Mouse (Mus musculus): ENCODE measurements around the gene Dab2.

DNA sequence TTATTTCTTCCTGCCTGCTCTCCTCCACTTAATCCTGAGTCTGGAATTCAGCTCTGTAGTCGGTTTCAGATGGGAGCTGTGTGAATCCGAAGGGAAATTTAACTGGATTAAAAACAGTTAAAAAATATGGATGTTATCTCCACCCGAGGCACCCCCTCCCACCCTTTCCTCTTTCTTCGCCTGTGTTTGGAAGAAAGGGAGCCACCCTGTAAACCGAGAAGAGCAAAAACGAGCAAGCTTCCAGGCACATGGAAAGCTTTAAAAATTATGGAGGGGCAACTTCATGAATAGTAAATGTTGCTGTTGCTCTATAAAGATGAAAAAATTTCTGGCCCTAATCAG, 88.1 kb downstream of the Dab2 start:
- no peak for TF ChIP-seq CTCF (IDR thresholded peaks at IDR 0.05; ENCODE audit: borderline replicate concordance, extremely low read depth, insufficient read depth, insufficient read length)
- no peak for TF ChIP-seq POLR2A (IDR thresholded peaks at IDR 0.05; ENCODE audit: borderline replicate concordance, extremely low read depth, insufficient read depth, insufficient read length, poor library complexity, severe bottlenecking)

Measured in brain, embryonic 14.5 days (tissue).